Mouse (Mus musculus): ENCODE data around the gene 4932438H23Rik.
"Not testable (repeated sequence)": the region's sequence is repeated elsewhere in the genome, so short reads cannot be mapped to it uniquely, and the experiment has no call there.

Gene 4932438H23Rik

DNA sequence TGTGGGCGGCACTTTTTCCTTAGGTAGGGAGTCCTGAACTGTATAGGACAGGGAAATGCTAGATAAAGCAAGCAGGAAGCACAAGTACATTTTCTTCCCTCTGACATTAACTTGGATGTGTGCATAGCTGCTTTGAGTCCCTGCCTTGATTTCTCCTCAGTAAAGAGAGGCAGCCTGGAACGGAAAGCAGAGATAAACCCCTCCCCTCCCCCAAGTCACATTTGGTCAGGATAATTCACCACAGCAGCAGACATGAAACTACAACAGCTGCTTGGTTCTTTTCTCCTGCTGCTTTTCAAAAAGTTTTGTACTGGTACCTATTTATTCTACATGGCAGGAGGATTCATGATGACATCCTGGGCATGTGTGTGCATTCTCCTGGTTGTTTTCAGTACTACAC is 5.6 kb upstream of the 4932438H23Rik start:
- DNase-seq (ENCODE audit: extremely low read depth, low read depth, low spot score), result no peak

DNA sequence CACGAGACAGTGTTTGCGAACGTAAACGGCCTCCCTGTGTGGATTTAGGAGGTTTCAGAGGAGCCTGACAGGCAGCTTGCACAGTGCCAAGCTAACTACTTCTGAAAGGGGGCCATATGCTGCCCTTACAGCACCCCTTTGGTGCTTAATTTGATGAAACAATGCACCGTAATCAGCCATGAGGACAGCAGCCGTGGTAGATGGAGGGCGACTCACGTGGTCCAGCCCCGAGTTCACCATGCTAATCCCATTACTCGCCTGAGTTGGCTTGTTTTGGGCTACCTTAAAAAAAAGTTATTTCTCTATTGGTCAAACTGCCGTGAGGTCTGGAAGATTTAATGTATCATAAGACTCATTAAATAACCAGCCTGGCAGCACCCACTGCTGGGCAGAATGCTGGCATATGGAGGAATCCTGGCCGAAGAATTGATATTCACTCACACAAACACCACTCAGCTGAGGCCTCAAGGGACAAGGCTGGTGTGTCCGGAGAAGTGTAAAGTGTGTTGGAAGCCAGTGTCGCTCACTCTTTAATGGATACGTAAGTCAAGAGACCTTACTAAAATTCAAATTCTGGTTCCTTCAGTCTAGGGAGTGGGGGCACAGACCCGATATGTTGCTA is 4.6 kb upstream of the 4932438H23Rik start:
- no peak for DNase-seq (ENCODE audit: extremely low read depth, low read depth, low spot score)

DNA sequence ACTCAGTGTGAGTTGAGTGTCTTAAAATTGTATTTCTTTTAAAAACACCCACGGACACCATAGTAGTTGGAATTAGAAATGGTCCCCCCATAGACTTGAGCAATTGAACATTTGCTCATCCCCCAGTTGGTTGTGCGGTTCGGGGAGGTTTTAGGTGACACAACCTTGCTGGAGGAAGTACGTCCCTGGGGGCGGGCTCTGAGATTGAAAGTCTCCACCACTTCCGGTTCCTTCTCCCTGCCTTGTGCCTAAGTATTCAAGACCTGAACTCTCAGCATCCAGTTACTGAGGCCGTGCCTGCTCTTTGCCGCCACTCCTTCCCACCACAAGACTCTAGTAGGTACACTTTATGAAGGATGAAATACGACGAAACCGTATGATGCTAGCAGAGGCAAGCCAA is 2.9 kb upstream of the 4932438H23Rik start:
- no peak for DNase-seq (ENCODE audit: extremely low read depth, low read depth, low spot score)

DNA sequence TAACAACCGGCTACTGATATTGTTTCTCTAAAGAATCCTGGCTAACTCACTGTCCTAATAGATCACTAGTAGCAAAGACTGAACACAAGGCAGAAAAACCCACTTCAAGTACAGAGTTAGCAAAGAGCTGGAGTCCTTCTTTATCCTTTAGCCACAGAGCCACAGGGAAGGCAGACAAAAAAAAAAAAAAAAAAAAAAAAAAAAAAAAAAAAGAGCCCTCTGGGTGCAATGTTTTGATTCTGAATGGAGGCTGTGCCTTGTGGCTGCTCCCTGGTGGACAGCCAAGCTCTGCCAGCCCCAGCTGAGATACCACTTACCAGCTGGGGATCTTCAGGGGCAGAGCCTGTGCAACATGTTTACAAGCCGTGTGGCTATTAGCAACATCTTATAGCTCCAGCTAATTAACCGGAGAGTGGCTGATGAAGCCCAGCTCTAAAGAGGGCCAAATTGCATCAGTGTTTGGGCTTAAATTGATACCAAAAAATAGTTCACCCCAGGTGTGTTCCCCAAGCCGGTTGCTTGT is 2.1 kb upstream of the 4932438H23Rik start:
- DNase-seq (ENCODE audit: extremely low read depth, low read depth, low spot score), result no peak

DNA sequence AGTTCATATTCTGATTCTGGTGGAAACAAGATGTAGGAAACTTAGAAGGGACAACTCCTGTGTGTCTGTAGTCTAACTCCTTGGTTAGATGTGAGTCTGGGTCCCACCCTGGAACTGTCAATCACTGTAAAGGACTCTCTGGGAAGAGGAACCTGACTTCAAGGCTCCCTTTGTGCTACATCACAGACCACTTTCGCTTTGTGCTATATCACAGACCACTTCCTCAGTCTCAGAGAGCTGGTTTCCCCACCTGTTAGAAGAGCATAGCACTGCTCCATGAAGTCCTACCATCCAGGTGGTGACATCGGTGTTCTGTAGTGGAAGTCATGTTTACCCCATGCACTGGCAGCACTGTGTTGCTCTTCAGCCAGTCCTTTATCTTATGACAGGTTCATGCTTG is 1.1 kb upstream of the 4932438H23Rik start:
- DNase-seq (ENCODE audit: extremely low read depth, low read depth, low spot score), result no peak

DNA sequence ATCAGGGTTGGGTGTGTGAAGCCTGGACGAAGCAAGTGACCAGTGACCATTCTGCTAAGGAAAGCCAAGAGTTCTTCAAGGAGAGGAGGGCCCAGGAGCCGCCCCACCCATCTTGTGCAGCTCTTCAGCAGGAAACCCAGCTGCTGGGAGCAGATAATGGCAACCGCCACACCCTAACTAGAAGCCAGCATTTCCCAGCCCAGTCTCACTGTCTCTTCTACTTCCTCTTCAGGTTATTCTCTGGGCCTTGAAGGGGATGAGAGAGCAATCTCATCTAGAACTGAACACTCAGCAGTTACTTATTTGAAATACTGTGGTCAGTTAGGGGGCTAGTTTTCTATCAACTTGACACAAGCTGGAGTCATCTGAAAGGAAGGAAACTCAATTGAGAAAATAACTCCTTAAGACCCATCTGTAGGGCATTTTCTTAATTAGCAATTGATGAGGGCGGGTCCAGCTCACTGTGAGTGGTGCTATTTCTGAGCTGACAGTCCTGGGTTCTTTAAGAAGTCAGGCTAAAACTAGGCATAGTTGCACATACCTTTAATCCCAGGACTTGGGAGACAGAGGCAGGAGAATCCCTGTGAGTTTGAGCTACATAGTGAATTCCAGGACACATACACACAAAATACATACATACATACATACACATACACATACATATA is 8.1 kb downstream of the 4932438H23Rik start:
- DNase-seq (ENCODE audit: extremely low read depth, low read depth, low spot score), result no peak

DNA sequence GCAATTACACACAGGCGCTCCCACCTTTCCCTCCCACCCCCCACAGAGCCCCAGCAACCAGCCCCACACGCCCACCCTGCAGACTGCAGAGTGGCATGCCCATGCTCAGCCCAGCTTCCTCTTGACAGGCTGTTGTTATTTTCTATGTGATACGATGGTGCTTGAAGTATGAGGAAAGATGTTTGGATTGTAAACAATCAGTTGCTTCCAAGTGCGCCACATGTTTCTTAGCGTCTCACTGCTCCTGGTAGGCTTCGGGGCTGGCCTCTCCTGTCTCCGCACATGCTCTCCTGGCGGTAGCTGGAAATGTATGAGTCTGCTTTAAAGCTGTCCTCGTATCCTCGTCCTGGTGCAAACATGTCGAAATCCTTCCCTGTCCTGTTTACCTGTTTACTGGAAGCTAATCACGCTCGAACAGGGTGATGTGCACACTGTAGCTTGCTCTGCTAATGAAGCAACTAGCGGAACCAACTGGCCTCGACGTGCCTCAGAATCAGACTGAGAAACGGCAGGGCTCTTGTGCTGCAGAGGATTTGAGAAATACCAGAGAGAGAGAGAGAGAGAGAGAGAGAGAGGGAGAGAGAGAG is 9.6 kb downstream of the 4932438H23Rik start:
- DNase-seq (ENCODE audit: extremely low read depth, low read depth, low spot score), result no peak

DNA sequence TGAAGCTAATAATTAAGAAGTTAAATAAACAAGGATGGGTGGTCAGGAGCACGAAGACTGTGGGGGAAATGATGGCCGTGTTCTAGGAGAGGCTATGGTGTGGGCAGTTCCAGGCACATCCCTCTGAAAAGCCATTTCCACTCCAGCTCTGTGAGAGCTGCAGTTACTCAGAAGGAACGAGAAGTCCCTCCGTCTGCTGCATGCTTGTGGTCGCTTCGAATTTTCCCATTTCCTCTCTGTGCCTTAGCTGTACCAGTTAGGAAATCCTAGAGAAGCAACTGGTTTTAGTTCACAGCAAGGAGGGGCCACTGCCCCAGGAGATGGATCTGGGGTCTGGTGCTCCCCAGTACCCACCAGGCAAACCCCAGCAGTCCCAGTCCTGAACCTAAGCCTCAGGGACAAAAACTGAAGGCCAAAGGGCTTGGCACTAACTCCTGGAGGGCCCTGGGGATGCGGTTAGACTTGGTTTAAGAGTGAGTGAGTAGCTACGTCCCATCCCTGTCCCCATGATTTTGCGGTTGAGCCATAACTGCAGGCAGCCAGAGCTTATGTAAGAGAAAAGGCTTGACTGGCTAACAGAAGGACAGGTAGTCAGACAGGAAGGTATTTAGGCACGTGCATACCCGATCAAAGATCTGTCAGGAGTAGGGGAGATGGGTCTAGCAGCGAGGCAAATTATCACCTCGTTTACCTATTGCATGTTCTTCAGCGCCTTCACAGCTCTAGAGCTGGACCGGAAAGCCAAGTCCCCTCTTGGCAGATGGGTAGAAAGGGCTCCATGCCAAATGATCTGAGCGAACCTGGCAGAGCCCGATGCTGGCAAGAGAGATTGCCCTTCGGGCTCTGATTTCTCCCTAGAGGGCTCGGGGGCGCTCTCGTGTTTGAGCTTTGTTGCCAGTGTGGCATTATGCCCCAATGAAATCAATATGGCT is 10.3 kb downstream of the 4932438H23Rik start:
- DNase-seq (ENCODE audit: extremely low read depth, low read depth, low spot score), result no peak

DNA sequence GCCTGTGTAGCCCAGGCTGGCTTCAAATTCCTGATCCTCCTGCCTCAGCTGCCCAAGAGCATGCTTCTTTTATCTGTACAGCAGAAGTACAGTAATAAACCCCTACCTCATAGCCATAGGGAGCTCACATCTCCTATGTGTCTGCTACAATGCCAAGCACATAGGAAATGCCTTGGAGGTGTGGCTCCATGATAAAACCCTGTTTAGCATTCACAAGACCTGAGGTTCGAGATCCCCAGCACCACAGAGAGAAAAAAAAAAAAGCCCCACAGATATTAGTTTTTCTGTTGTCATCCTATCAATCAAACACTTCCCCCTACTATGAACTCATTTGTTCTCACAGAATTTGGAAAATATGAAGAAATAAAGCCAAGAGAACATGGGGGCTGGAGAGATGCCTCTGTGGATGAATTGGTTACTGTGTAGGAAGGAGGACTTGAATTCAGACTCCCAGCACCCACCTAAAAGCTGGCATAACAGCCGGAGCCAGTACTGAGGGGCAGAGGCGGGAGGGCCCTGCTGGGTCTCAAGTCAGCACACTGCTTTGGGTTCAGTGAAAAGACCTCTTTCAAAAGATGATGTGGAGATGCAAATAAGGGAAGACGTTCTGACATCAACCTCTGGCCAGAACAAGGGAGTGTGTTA is 11.8 kb downstream of the 4932438H23Rik start:
- no peak for DNase-seq (ENCODE audit: extremely low read depth, low read depth, low spot score)

DNA sequence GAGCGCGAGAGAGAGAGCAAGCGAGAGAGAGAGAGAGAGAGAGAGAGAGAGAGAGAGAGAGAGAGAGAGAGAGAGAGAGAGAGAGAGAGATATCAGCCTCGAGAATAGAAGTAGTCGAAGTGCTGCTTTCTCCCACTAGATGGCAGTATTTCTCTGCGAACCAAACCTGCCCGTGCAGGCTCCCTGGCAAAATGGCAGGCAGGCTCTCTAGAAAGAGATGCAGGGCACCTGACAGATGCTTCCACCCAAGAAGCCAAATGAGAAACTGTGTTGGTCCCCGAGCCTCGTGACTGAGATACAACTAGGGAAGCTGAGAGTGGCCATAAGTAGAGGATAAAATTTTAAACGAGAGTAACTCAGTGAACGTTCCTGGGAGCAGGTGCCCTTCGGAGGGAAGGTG is 13.4 kb downstream of the 4932438H23Rik start:
- no peak for DNase-seq (ENCODE audit: extremely low read depth, low read depth, low spot score)

DNA sequence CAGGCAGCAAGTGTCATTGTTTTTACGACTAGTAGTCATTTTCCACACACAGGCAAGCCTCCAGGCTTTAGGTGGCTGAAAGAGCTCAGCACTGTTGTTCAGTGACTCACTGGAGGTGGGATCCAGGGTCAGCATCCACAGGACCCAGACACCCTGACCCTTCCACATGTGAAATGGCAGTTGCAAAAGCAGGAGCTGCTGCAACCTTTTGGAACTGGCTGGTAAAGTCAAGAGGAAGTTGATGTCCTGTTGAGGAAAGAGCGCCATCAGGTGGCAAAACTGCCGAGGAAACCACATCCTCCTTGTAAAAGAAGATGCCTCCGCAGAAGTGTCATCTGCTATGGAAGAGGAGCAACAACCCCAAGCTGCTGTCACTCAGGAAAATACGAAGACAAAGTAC is 18.7 kb downstream of the 4932438H23Rik start:
- DNase-seq (ENCODE audit: extremely low read depth, low read depth, low spot score), result no peak

DNA sequence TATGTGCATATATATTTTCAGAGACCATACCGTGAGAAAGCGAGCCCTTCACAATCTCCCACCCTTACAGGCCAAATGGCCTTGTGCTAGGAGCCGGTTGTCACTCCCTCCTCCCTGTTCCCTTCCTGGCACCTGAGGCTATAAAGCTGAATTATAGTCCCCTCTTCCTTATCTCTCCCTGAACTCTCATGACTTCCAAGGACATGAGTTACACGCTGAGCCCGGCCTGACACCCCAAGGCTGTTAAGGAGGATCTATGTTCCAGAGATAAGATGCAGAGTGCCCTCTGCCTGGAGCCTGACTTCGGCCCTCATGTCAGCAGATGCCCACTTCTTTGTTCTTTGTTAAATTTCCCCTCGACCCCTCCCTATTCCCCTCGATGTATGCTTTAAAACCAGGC is 19.5 kb downstream of the 4932438H23Rik start:
- DNase-seq (ENCODE audit: extremely low read depth, low read depth, low spot score), result not testable (repeated sequence)

DNA sequence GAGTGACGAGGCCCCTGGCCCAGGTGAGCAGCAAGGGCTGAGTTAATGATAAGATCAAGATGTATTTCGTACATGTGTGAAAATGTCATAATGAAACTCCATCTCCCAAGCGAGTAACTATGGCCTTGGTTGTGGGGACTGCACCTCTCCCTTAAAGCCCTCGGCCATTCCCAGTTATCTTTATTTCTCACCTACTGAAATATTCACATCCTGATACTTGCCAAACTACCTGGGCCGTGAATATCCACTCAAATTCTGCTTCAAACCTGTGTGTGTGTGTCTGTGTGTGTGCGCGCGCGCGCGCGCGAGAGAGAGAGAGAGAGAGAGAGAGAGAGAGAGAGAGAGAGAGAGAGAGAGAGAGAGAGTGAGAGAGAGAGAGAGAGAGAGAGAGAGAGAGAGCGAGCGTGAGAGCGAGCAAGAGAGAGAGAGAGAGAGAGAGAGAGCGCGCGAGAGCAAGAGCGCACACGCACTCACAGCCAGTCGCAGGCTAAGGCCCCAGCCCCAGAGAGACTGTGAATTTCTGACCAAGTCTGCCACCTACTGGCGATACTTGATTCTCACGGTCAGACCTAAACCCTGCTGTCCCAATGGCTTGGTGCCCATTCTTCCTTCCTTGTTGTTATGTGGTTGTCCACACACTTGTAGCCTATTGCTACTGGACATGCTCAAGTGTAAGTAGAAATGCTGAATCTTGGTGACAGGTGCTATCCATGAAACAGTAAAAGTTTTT is 21.6 kb downstream of the 4932438H23Rik start:
- no peak for DNase-seq (ENCODE audit: extremely low read depth, low read depth, low spot score)

DNA sequence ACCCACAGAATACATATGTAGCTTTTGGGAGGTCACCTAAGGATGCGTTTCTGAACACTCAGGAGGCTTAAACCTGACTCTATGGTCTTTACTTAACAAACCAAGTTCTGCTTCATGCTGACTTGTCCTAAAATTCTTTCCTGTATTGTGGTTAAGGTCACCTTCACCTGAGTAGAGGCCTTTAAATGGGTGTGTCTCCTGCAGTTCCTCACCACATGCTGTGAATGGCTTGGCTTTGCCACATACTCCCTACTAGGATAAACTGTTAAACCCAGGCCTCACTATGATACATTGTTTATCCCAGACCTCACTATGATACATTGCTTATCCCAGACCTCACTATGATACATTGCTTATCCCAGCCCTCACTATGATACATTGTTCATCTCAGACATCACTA is 22.7 kb downstream of the 4932438H23Rik start:
- no peak for DNase-seq (ENCODE audit: extremely low read depth, low read depth, low spot score)

DNA sequence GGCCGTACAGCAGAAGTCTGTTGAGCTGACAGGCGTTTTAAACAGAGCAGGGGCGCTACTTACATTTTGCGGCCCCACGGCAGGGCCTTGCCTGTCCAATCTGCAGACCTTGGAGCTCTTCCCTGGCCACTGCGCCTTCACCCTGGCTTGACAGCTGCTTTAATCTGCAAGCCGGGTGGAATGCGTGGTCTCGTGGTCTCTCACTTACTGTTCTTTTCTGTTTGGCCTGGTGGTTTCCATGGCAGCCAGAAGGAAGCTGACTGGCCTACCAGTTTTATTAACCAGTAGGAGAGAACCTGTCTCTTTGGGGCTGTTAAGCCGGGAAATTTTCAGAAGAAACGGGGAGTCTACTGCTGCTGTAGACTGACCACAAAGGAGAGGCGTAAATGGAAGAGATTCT is 26.0 kb downstream of the 4932438H23Rik start:
- DNase-seq (ENCODE audit: extremely low read depth, low read depth, low spot score), result no peak

DNA sequence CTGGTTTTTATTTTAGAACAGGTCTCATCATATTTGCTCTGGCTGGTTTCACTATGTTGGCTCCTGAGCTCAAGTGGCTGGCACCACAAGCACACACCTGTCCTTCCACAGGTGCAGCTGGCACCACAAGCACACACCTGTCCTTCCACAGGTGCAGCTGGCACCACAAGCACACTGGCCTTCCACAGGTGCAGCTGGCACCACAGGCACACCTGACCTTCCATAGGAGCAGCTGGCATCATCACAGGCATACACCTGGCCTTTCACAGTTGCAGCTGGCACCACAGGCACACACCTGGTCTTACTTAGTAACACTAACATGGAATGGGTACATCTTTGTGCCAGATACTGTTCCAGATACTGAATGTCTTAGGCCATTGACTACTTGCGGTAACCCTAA is 27.8 kb downstream of the 4932438H23Rik start:
- DNase-seq (ENCODE audit: extremely low read depth, low read depth, low spot score), result no peak

DNA sequence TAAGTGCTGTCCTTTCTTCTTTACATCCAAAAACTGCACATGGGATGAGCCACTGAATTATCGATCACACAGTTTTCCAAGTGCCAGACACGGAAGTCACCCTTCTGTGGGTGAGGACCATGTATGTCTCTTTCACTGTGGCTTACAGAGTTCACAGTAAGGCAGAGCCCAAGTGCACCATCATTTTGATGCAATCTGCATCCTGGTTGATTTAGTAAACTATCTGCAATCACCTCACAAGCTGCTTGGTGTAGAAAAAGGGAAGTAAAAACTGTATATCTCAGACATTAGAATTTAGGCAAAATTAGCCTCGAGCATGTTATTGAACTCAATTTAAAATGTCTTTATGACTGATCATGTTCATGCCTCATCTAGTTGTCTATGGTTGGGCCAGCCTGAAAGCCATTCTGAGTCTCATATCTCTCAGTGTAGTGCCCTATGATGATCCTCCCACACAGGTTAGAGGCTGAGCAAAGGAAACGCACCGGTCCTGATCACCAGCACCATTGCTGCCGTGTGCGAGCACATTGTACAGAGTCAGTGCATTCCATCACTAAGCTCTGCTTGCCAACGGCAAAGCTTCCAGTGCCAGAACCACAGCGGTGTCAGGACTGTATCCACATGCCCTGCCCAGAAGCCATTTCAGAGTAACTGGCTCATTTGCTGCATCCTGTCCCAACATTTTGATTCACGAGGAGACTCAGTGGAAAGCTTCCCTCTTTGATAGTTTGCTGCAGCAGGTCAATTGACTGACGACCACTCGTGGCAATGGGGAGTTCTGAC is 30.1 kb downstream of the 4932438H23Rik start:
- DNase-seq (ENCODE audit: extremely low read depth, low read depth, low spot score), result no peak

DNA sequence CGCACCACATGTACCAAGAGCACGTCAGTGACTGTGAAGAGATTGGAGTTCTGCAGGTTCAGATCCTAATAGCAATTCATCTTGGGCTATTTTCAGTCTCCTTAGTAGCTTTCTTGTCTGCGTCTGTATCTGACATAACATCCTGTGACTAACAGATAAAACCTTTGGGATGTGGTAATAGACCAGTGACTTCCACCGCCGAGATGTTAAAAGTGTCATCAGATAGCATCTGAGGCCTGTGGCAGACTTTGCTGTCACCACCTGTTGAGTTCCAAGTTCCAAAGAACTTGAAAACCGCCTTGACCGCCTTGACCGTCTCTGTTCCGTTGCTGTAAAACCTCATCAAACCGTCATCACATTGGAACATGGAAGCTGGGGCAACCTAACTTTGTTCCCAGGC is 31.1 kb downstream of the 4932438H23Rik start:
- no peak for DNase-seq (ENCODE audit: extremely low read depth, low read depth, low spot score)

DNA sequence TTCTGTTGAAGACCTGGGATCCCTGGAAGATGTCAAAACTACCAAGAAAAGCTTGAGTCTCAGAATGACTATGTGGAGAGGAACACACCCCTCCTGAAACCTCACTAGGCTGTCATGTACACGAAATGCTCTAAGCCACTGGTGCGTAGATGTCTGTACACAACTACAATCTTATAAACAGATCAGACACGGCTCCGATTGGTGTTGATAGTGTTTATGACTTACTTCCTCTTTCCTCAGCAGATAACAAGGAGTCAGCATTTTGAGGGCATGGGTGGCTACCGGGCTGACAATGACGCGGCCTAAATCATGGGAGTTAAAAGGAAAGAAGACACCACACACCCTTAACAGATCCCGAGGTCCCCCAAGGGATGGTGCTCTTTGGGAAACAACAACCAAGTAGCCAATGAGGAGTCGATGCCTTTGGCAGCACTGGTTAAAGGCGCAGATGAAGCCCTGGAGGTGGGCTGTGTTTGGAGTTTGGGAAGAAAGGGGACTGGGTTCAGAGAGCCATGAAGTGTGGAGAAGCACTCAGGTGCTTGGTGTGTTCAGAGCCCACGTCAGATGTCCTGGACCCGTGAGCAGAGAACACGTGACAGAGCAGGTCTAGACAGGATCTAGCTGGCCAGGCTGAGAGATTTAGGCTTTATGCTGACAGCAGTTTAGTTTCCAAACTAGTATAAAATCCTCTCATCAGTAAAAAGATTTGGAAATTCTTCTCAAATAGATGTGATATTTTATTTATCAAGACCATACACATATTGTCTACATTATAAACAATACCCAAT is 33.2 kb downstream of the 4932438H23Rik start:
- DNase-seq (ENCODE audit: extremely low read depth, low read depth, low spot score), result no peak

All from fat pad, adult 2 months (tissue).